Mouse (Mus musculus) midbrain, embryonic 16.5 days (tissue): Measurements from ENCODE around the gene Treh. TPM values are rescaled to one million over a fixed set of nuclear protein-coding genes. Genes with fewer than 3 reads are reported as not detected.

ENCODE experiments used
- ATAC-seq: fragments of 200-750 bp; cut with Nextera tagmentation; 2 replicates; pipeline ENCODE4 v1.8.0; 2017; ENCODE audit warnings: moderate TSS enrichment
- H3K27ac ChIP-seq: fragments of 300-500 bp; sonication (generic); 2 replicates; pipeline ENCODE4 v1.5.1; 2014; ENCODE audit warnings: mild to moderate bottlenecking, low read length, mixed read lengths
- H3K27me3 ChIP-seq: fragments of 300-500 bp; sonication (generic); 2 replicates; pipeline ENCODE4 v1.6.1; 2014; ENCODE audit warnings: low read depth, low read length, mixed read lengths; ENCODE audit not compliant: control insufficient read depth, insufficient read depth
- H3K36me3 ChIP-seq: fragments of 300-500 bp; sonication (generic); 2 replicates; pipeline ENCODE4 v1.6.1; 2014; ENCODE audit warnings: mild to moderate bottlenecking, low read length, moderate library complexity, mixed read lengths; ENCODE audit not compliant: control insufficient read depth, insufficient read depth
- H3K4me1 ChIP-seq: fragments of 300-500 bp; sonication (generic); 2 replicates; pipeline ENCODE4 v1.6.1; 2014; ENCODE audit warnings: mild to moderate bottlenecking, low read length, mixed read lengths; ENCODE audit not compliant: control insufficient read depth, insufficient read depth
- H3K4me2 ChIP-seq: fragments of 300-500 bp; sonication (generic); 2 replicates; pipeline ENCODE4 v1.6.1; 2014; ENCODE audit warnings: mild to moderate bottlenecking, low read length, mixed read lengths
- H3K4me3 ChIP-seq: fragments of 300-500 bp; sonication (generic); 2 replicates; pipeline ENCODE4 v1.5.1; 2014; ENCODE audit warnings: low read depth, mild to moderate bottlenecking, low read length, moderate library complexity, mixed read lengths
- H3K9ac ChIP-seq: fragments of 300-500 bp; sonication (generic); 2 replicates; pipeline ENCODE4 v1.6.1; 2014; ENCODE audit warnings: low read depth, low read length, mixed read lengths
- H3K9me3 ChIP-seq: fragments of 300-500 bp; sonication (generic); replicated peaks from 2 replicates; pipeline ENCODE4 v1.6.1; 2014; ENCODE audit warnings: mild to moderate bottlenecking, low read length, mixed read lengths; ENCODE audit not compliant: control insufficient read depth, poor library complexity, severe bottlenecking
- WGBS: fragments of 180-500 bp; shearing (Covaris S2); extraction: QIAGEN DNeasy Blood & Tissue Kit; methylation state at CpG from one replicate; pipeline ENCODE4 v1.1.7; 2014; 5-methylcytosine and 5-hydroxymethylcytosine counted together
- polyA plus RNA-seq: library from polyadenylated mRNA; unstranded; fragments of >200 nt; fragmentation: Nextera tagmentation; extraction: Ambion mirVana; gene quantifications from 2 replicates; pipeline ENCODE4 v1.2.1, GENCODE M21; 2015

Treh gene
- polyA plus RNA-seq, 1 experiment from 2014 or later: not detected

- Histone ChIP-seq H3K4me1 (no peaks in the 10 kb centered on the region), H3K27me3 (no peaks in the 10 kb centered on the region), H3K9ac (no peak overlapping the region), H3K27ac (no peak overlapping the region), H3K4me3 (no peak overlapping the region), H3K4me2 (no peak overlapping the region), H3K9me3 (no peaks in the 10 kb centered on the region), H3K36me3 (no peaks in the 10 kb centered on the region)
- WGBS: 84% methylated on average over 2 of the region's 2 CpGs
- ATAC-seq: no peak
Measured at GRCm38 (mm10) chr9:44644186-44644585, 28.8 kb upstream of the Treh start.

- H3K9ac ChIP-seq: no peak overlapping the region
- WGBS: 70% methylated on average over 5 of the region's 5 CpGs
- H3K27ac ChIP-seq: no peak overlapping the region
- no peak overlapping the region for H3K4me3 ChIP-seq
- H3K9me3 ChIP-seq: no peaks in the 10 kb centered on the region
- H3K27me3 ChIP-seq: no peaks in the 10 kb centered on the region
- H3K4me2 ChIP-seq: no peak overlapping the region
- ATAC-seq: no peak
- H3K36me3 ChIP-seq: no peaks in the 10 kb centered on the region
- H3K4me1 ChIP-seq: no peaks in the 10 kb centered on the region
Measured at GRCm38 (mm10) chr9:44645481-44645880, 27.6 kb upstream of the Treh start.

GRCm38 (mm10) chr9:44645924-44646323 lies 27.1 kb upstream of the Treh start:
- Histone ChIP-seq H3K27me3 (no peaks in the 10 kb centered on the region), H3K27ac (no peak overlapping the region), H3K9me3 (no peaks in the 10 kb centered on the region), H3K4me2 (no peak overlapping the region), H3K9ac (no peak overlapping the region), H3K4me3 (no peak overlapping the region), H3K36me3 (no peaks in the 10 kb centered on the region), H3K4me1 (no peaks in the 10 kb centered on the region)
- no peak for ATAC-seq
- 71% methylated on average over 15 of the region's 15 CpGs for WGBS

GRCm38 (mm10) chr9:44646366-44646765 lies 26.7 kb upstream of the Treh start:
- ATAC-seq: no peak
- Histone ChIP-seq H3K27me3 (no peaks in the 10 kb centered on the region), H3K27ac (no peak overlapping the region), H3K36me3 (no peaks in the 10 kb centered on the region), H3K4me1 (no peaks in the 10 kb centered on the region), H3K4me2 (no peak overlapping the region), H3K9me3 (no peaks in the 10 kb centered on the region), H3K9ac (no peak overlapping the region), H3K4me3 (no peak overlapping the region)
- WGBS: 91% methylated on average over 6 of the region's 6 CpGs

- H3K4me1 ChIP-seq: no peaks in the 10 kb centered on the region
- no peaks in the 10 kb centered on the region for H3K27me3 ChIP-seq
- no peaks in the 10 kb centered on the region for H3K9me3 ChIP-seq
- no peak for ATAC-seq
- 97% methylated on average over 8 of the region's 8 CpGs for WGBS
- H3K4me2 ChIP-seq: no peak overlapping the region
- H3K4me3 ChIP-seq: no peak overlapping the region
- no peaks in the 10 kb centered on the region for H3K36me3 ChIP-seq
- no peak overlapping the region for H3K27ac ChIP-seq
- no peak overlapping the region for H3K9ac ChIP-seq
Measured at GRCm38 (mm10) chr9:44647026-44647425, 26.0 kb upstream of the Treh start.

GRCm38 (mm10) chr9:44647656-44648055 lies 25.4 kb upstream of the Treh start:
- no peaks in the 10 kb centered on the region for H3K4me1 ChIP-seq
- no peaks in the 10 kb centered on the region for H3K9me3 ChIP-seq
- no peak for ATAC-seq
- H3K4me3 ChIP-seq: no peak overlapping the region
- H3K9ac ChIP-seq: no peak overlapping the region
- H3K36me3 ChIP-seq: no peaks in the 10 kb centered on the region
- 86% methylated on average over 4 of the region's 4 CpGs for WGBS
- H3K27me3 ChIP-seq: no peaks in the 10 kb centered on the region
- no peak overlapping the region for H3K27ac ChIP-seq
- H3K4me2 ChIP-seq: no peak overlapping the region

- no peak overlapping the region for H3K9ac ChIP-seq
- no peaks in the 10 kb centered on the region for H3K27me3 ChIP-seq
- WGBS: 73% methylated on average over 7 of the region's 7 CpGs
- no peak overlapping the region for H3K27ac ChIP-seq
- H3K4me1 ChIP-seq: no peaks in the 10 kb centered on the region
- H3K9me3 ChIP-seq: no peaks in the 10 kb centered on the region
- no peak for ATAC-seq
- no peaks in the 10 kb centered on the region for H3K36me3 ChIP-seq
- no peak overlapping the region for H3K4me2 ChIP-seq
- no peak overlapping the region for H3K4me3 ChIP-seq
Measured at GRCm38 (mm10) chr9:44648881-44649281, 24.2 kb upstream of the Treh start.

- 11% methylated on average over 8 of the region's 8 CpGs for WGBS
- Histone ChIP-seq H3K27me3 (no peaks in the 10 kb centered on the region), H3K4me3 (no peak overlapping the region), H3K9ac (no peak overlapping the region), H3K9me3 (no peaks in the 10 kb centered on the region), H3K4me1 (no peaks in the 10 kb centered on the region), H3K27ac (no peak overlapping the region), H3K36me3 (no peaks in the 10 kb centered on the region), H3K4me2 (no peak overlapping the region)
- ATAC-seq: peak; percentile 68; the same call in 1 of the 2 replicates
Measured at GRCm38 (mm10) chr9:44652027-44652426, 21.0 kb upstream of the Treh start.

GRCm38 (mm10) chr9:44653896-44654295 lies 19.1 kb upstream of the Treh start:
- WGBS: 75% methylated on average over 4 of the region's 4 CpGs
- no peak for ATAC-seq
- H3K4me3 ChIP-seq: no peak overlapping the region

More at GRCm38 (mm10) chr9:44653896-44654295, 19.1 kb upstream of the Treh start:
- Histone ChIP-seq H3K9ac (no peak overlapping the region), H3K9me3 (no peaks in the 10 kb centered on the region), H3K27ac (no peak overlapping the region), H3K36me3 (no peaks in the 10 kb centered on the region), H3K4me2 (no peak overlapping the region), H3K4me1 (no peaks in the 10 kb centered on the region), H3K27me3 (no peaks in the 10 kb centered on the region)
